Mouse (Mus musculus) cerebellum, adult (tissue): ENCODE measurements around the gene Grin1.
A peak's percentile ranks its signal among the peaks of the same experiment; 100 is the strongest.
"Not testable (repeated sequence)": the region's sequence is repeated elsewhere in the genome, so short reads cannot be mapped to it uniquely, and the experiment has no call there.

Experiments
- ATAC-seq: cut with Nextera tagmentation; 2 replicates; pipeline ENCODE4 v1.9.2; 2017; ENCODE audit warnings: mild to moderate bottlenecking, moderate library complexity, mixed read lengths; ENCODE audit not compliant: insufficient number of reproducible peaks, low FRiP score, low TSS enrichment

The Grin1 gene

GRCm38 (mm10) chr2:25261870-25262269 is 57.1 kb downstream of the Grin1 start:
- no peak for ATAC-seq

- ATAC-seq = no peak
Measured at GRCm38 (mm10) chr2:25258887-25259286, 60.1 kb downstream of the Grin1 start.

GRCm38 (mm10) chr2:25257250-25257649 is 61.7 kb downstream of the Grin1 start:
- not testable (repeated sequence) for ATAC-seq

GRCm38 (mm10) chr2:25256443-25257109 is 62.4 kb downstream of the Grin1 start:
- not testable (repeated sequence) for ATAC-seq

- peak; percentile 83; the same call in 1 of the 2 replicates for ATAC-seq
Measured at GRCm38 (mm10) chr2:25255284-25255779, 63.7 kb downstream of the Grin1 start, which contains the start of gene Tmem203. Gene Tmem203 (plus strand): TSS chr2:25255439.

GRCm38 (mm10) chr2:25252331-25252730 is 66.7 kb downstream of the Grin1 start:
- no peak for ATAC-seq

GRCm38 (mm10) chr2:25246183-25247072 is 72.6 kb downstream of the Grin1 start, which contains the start of gene AL732309.1:
Gene AL732309.1 (minus strand): TSS chr2:25246863.
- peak; percentile 38; the same call in 1 of the 2 replicates for ATAC-seq

- no peak for ATAC-seq
Measured at GRCm38 (mm10) chr2:25244144-25244543, 74.8 kb downstream of the Grin1 start.

GRCm38 (mm10) chr2:25243342-25243741 is 75.6 kb downstream of the Grin1 start:
- ATAC-seq = no peak

GRCm38 (mm10) chr2:25242101-25242506 is 76.9 kb downstream of the Grin1 start, which contains the start of the genes Rnf208 and Cysrt1:
Gene Rnf208 (plus strand): TSS chr2:25242255.
Gene Cysrt1 (minus strand): TSS chr2:25242452.
- no peak for ATAC-seq

GRCm38 (mm10) chr2:25241438-25241775 is 77.6 kb downstream of the Grin1 start:
- no peak for ATAC-seq
